Mouse (Mus musculus) 416B (cell line): Measurements from ENCODE around the gene Psmb6.
"Not testable (repeated sequence)": the region's sequence is repeated elsewhere in the genome, so short reads cannot be mapped to it uniquely, and the experiment has no call there.

Experiments used
- DNase-seq: peaks from one replicate; pipeline ENCODE4 v3.0.0; 2011; ENCODE audit warnings: low read depth

The Psmb6 gene

GRCm38 (mm10) chr11:70523306-70523989 is 1.7 kb upstream of the Psmb6 start:
- not testable (repeated sequence) for DNase-seq

- DNase-seq, result no peak
Measured at GRCm38 (mm10) chr11:70524782-70525181, 385 bp upstream of the Psmb6 start.

- peak; percentile 41 for DNase-seq
Measured at GRCm38 (mm10) chr11:70525726-70526125, 559 bp downstream of the Psmb6 start.

- DNase-seq, result no peak
Measured at GRCm38 (mm10) chr11:70526211-70526610, 1.0 kb downstream of the Psmb6 start.

- no peak for DNase-seq
Measured at GRCm38 (mm10) chr11:70528610-70529009, 3.4 kb downstream of the Psmb6 start.

GRCm38 (mm10) chr11:70531065-70531464 is 5.9 kb downstream of the Psmb6 start:
- not testable (repeated sequence) for DNase-seq

GRCm38 (mm10) chr11:70532839-70533238 is 7.7 kb downstream of the Psmb6 start, which contains the start of gene Gm40193:
TSS of gene Gm40193 (minus strand) at chr11:70532939.
- no peak for DNase-seq

GRCm38 (mm10) chr11:70539423-70539822 is 14.3 kb downstream of the Psmb6 start:
- DNase-seq, result no peak

- DNase-seq, result peak; percentile 75
Measured at GRCm38 (mm10) chr11:70539877-70540587, 14.9 kb downstream of the Psmb6 start, which contains the start of gene Pld2. TSS of gene Pld2 (plus strand) at chr11:70540064.

GRCm38 (mm10) chr11:70540928-70541327 is 15.8 kb downstream of the Psmb6 start:
- DNase-seq, result no peak

GRCm38 (mm10) chr11:70541415-70541814 is 16.2 kb downstream of the Psmb6 start:
- no peak for DNase-seq

- no peak for DNase-seq
Measured at GRCm38 (mm10) chr11:70544496-70544895, 19.3 kb downstream of the Psmb6 start.

- no peak for DNase-seq
Measured at GRCm38 (mm10) chr11:70551526-70551925, 26.4 kb downstream of the Psmb6 start.

- DNase-seq, result no peak
Measured at GRCm38 (mm10) chr11:70553940-70554339, 28.8 kb downstream of the Psmb6 start.

GRCm38 (mm10) chr11:70557545-70557944 is 32.4 kb downstream of the Psmb6 start:
- no peak for DNase-seq

GRCm38 (mm10) chr11:70561937-70562286 is 36.7 kb downstream of the Psmb6 start:
- DNase-seq, result no peak

- peak; percentile 78 for DNase-seq
Measured at GRCm38 (mm10) chr11:70562287-70562994, 37.3 kb downstream of the Psmb6 start, which contains the start of gene Mink1. TSS of gene Mink1 (plus strand) at chr11:70562881.

- DNase-seq, result no peak
Measured at GRCm38 (mm10) chr11:70562995-70563469, 37.9 kb downstream of the Psmb6 start.

- DNase-seq, result peak; percentile 45
Measured at GRCm38 (mm10) chr11:70563470-70564275, 38.5 kb downstream of the Psmb6 start.

- DNase-seq, result no peak
Measured at GRCm38 (mm10) chr11:70564276-70564873, 39.2 kb downstream of the Psmb6 start.

- no peak for DNase-seq
Measured at GRCm38 (mm10) chr11:70566586-70566985, 41.4 kb downstream of the Psmb6 start.
